Mouse (Mus musculus) spleen, adult 2 months (tissue): ENCODE results near the gene Fut8.

Experiments
- CTCF ChIP-seq: fragments of 200-500 bp; IDR thresholded peaks from 2 replicates; pipeline ENCODE4 v1.5.1; 2011; ENCODE audit warnings: mild to moderate bottlenecking, inconsistent platforms; ENCODE audit not compliant: insufficient read depth, insufficient read length, insufficient replicate concordance; ENCODE audit errors: extremely low read depth
- POLR2A ChIP-seq: fragments of 200-500 bp; IDR thresholded peaks from 2 replicates; pipeline ENCODE4 v1.6.1; 2011; ENCODE audit warnings: low read depth, low read length, inconsistent platforms

DNA sequence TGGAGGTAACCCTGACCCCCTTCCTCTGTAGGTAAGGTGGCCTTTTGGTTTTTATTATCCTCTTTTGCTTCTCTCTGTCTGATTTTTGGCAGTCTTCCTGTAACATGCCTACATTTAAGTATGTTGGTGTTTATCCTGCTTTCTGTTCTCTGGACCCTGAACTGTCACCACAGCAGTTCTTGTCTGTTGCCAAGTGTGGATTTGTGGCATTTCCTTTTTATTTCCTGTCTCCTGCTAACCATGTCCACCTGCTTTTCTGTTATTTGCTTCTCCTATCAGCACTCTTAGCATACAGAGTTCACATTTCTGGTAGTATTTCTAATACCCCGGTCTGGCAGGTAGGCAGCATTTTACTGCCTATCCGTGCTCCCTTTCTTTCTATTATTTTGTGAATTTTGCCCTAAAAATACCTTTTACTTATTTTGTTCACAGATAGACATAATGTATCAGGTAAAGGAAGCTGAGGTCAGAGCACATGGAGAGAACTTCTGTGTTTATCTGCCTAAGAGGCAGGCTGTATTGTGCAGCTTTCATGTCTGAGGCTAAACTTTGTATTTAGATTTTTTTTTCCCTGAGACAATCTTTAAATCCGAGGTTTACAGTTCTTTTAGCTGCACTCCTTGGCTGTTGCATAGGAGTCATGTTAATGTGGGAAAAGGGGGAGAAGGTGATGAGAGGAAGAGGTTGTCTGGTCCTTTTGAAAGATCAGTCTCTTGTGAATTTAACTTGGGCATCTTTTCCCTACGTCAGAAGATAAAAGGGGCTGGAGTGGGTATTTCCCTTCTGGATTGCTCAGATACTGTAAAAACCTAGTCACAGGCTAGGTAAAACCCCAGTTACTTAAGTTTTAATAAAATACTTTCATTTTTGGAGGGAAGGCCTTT is 54.7 kb downstream of the Fut8 start:
- TF ChIP-seq POLR2A (no peak), CTCF (no peak)
